Mouse (Mus musculus): ENCODE data around the gene Vmn1r121. TPM values are rescaled to one million over a fixed set of nuclear protein-coding genes. Genes with fewer than 3 reads are reported as not detected.

Gene Vmn1r121
- total RNA-seq (2023), result not detected

GRCm38 (mm10) chr7:21098413-21098812 lies at the start of gene Vmn1r121:
Vmn1r121 (minus strand) TSS chr7:21098513.

GRCm38 (mm10) chr7:21134028-21134427 lies 35.7 kb upstream of the Vmn1r121 start, which contains the start of gene Vmn1r122:
Vmn1r122 (minus strand) TSS chr7:21134128.

GRCm38 (mm10) chr7:21053684-21054083 lies 44.6 kb downstream of the Vmn1r121 start, which contains the start of gene Vmn1r120:
Vmn1r120 (minus strand) TSS chr7:21053784.

Other genes starting within 250 kb of the Vmn1r121 start
- gene Vmn1r116, start 226.3 kb downstream of the Vmn1r121 start, total RNA-seq (2023), result not detected
- not detected for gene Vmn1r117, start 214.4 kb downstream of the Vmn1r121 start, total RNA-seq (2023)
- gene Vmn1r118, start 186.2 kb downstream of the Vmn1r121 start, total RNA-seq (2023), result not detected
- gene Vmn1r119, start 86.1 kb downstream of the Vmn1r121 start, total RNA-seq (2023), result not detected
- not detected for gene Vmn1r120, start 44.7 kb downstream of the Vmn1r121 start, total RNA-seq (2023)
- gene Vmn1r122, start 35.6 kb upstream of the Vmn1r121 start, total RNA-seq (2023), result not detected
- gene Vmn1r123, start 63.7 kb upstream of the Vmn1r121 start, total RNA-seq (2023), result not detected
- not detected for gene Gm5157, start 91.9 kb upstream of the Vmn1r121 start, total RNA-seq (2023)
- gene Vmn1r124, start 162.1 kb upstream of the Vmn1r121 start, total RNA-seq (2023), result not detected
- not detected for gene Vmn1r125, start 173.7 kb upstream of the Vmn1r121 start, total RNA-seq (2023)
- not detected for gene Vmn1r126, start 203.0 kb upstream of the Vmn1r121 start, total RNA-seq (2023)
- not detected for gene Vmn1r127, start 221.3 kb upstream of the Vmn1r121 start, total RNA-seq (2023)